12 mouse cellular contexts compared by ENCODE assay signal in the genomic region with DNA sequence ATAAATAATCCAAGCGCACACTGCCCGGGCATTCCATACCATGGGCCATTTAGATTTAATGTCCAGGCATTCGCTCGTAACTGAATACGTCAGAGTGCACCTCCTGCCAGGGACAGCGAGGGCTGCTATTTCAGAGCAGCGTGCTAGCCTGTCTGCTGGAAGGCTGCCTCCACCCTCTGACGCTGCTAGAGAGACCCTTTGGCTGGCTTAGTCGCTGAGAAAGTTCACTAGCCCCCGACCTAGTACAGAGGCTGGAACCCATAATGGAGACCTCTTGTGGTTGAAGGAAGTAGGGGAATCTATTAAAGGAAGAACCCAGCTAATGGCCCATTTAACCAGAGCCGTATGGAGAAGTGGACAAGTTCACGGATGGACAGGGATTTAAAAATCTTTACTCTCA. TPM values are rescaled to one million over a fixed set of nuclear protein-coding genes. Genes with fewer than 3 reads are reported as not detected.
A peak's percentile ranks its signal among the peaks of the same experiment; 100 is the strongest.
DNase-seq lines count a peak whose midpoint lies in the region; ATAC-seq and TF ChIP-seq lines count a peak whose summit lies in the region.
"Had no signal": no experiment of that assay in that cellular context is flagged by ENCODE, and none has a peak within 500 bp of the region (broad histone marks: within the 10 kb centered on the region; RNA-seq: fewer than 3 reads in every experiment).

No protein-coding gene starts in this region.

- H3K27me3 ChIP-seq in lung, embryonic 16.5 days (ENCODE audit: control insufficient read depth, insufficient read depth, low read depth, low read length) = no peaks in the 10 kb centered on the region
- H3K27me3 ChIP-seq in hindbrain, postnatal 0 days (ENCODE audit: insufficient read depth, low read length) = no peaks in the 10 kb centered on the region
- no peaks in the 10 kb centered on the region for H3K27me3 ChIP-seq in stomach, embryonic 14.5 days (ENCODE audit: control insufficient read depth, insufficient read depth, low read length)

- ATAC-seq in lung, embryonic 16.5 days (ENCODE audit: low read depth) = peak; percentile 51; the same call in 1 of the 2 replicates
- no peak for ATAC-seq in hindbrain, postnatal 0 days
- no peak for ATAC-seq in stomach, embryonic 14.5 days (ENCODE audit: insufficient number of reproducible peaks, insufficient read depth, low FRiP score, low read depth)

- H3K27ac ChIP-seq in lung, embryonic 16.5 days (ENCODE audit: low read length) = no peak overlapping the region
- H3K27ac ChIP-seq in hindbrain, postnatal 0 days = no peak overlapping the region
- H3K27ac ChIP-seq in stomach, embryonic 14.5 days (ENCODE audit: low read length) = no peak overlapping the region

- H3K9me3 ChIP-seq in lung, embryonic 16.5 days (ENCODE audit: control insufficient read depth, low read length) = no peaks in the 10 kb centered on the region
- no peaks in the 10 kb centered on the region for H3K9me3 ChIP-seq in hindbrain, postnatal 0 days (ENCODE audit: low read length)
- H3K9me3 ChIP-seq in stomach, embryonic 14.5 days (ENCODE audit: control insufficient read depth, low read depth, low read length) = no peaks in the 10 kb centered on the region

- intact Hi-C loops in gastrocnemius, postnatal 14 days (cut with DNase I; ENCODE audit: low total_unique reads) = no loop called here

- peak; percentile 52 to 60 for DNase-seq in gastrocnemius, adult 8-10 months (ENCODE audit: low spot score in 2 of 2)
- no peak for DNase-seq in gastrocnemius, postnatal 14 days
- DNase-seq in lung, postnatal 25 days (ENCODE audit: low spot score) = no peak
- peak; percentile 11 for DNase-seq in hindbrain, postnatal 0 days (ENCODE audit: low spot score)
- DNase-seq in B cell, adult 2 months = no peak
- DNase-seq in cerebellum, adult 11 months = no peak
- DNase-seq: adrenal gland, adult 2 months; cerebellum, postnatal 14 days; liver had no signal

- 37% methylated on average over 12 of the region's 12 CpGs for WGBS in lung, embryonic 16.5 days
- 37% methylated on average over 12 of the region's 12 CpGs for whole genome bisulfite sequencing in hindbrain, postnatal 0 days
- 24% methylated on average over 12 of the region's 12 CpGs for WGBS in stomach, embryonic 14.5 days

- peak; percentile 44 for TF ChIP-seq CTCF in hindbrain, postnatal 0 days (IDR thresholded peaks at IDR 0.05; ENCODE audit: low read depth)

- H3K36me3 ChIP-seq in lung, embryonic 16.5 days (ENCODE audit: control insufficient read depth, insufficient read depth, low read length) = no peaks in the 10 kb centered on the region
- H3K36me3 ChIP-seq in hindbrain, postnatal 0 days (ENCODE audit: insufficient read depth, low read length) = no peaks in the 10 kb centered on the region
- no peaks in the 10 kb centered on the region for H3K36me3 ChIP-seq in stomach, embryonic 14.5 days (ENCODE audit: control insufficient read depth, insufficient read depth, low read length)

- H3K4me1 ChIP-seq in lung, embryonic 16.5 days (replicated peaks; ENCODE audit: control insufficient read depth, insufficient read depth, low read length) = peaks cover 10% of the 10 kb centered on the region; the same call in 1 of the 2 replicates
- no peaks in the 10 kb centered on the region for H3K4me1 ChIP-seq in hindbrain, postnatal 0 days (ENCODE audit: insufficient read depth, low read length)
- 0 out of 2 replicates have a peak, but pooled peaks cover 3% of the 10 kb centered on the region for H3K4me1 ChIP-seq in stomach, embryonic 14.5 days (ENCODE audit: control insufficient read depth, insufficient read depth, low read length)

- H3K4me2 ChIP-seq in lung, embryonic 16.5 days (ENCODE audit: low read depth, low read length) = peak overlapping the region; percentile 41
- peak overlapping the region; percentile 8; the same call in 1 of the 2 replicates for H3K4me2 ChIP-seq in hindbrain, postnatal 0 days (ENCODE audit: low read depth, low read length)
- peak overlapping the region; percentile 22; the same call in 1 of the 2 replicates for H3K4me2 ChIP-seq in stomach, embryonic 14.5 days (replicated peaks; ENCODE audit: low read depth, low read length)

- no peak overlapping the region for H3K4me3 ChIP-seq in lung, embryonic 16.5 days (ENCODE audit: low read length)
- H3K4me3 ChIP-seq in hindbrain, postnatal 0 days (ENCODE audit: low read length) = no peak overlapping the region
- H3K4me3 ChIP-seq in stomach, embryonic 14.5 days (ENCODE audit: low read depth, low read length) = no peak overlapping the region
- H3K4me3 ChIP-seq: myocyte had no signal

- H3K9ac ChIP-seq in lung, embryonic 16.5 days (ENCODE audit: low read length) = peak overlapping the region; percentile 39; the same call in 1 of the 2 replicates
- no peak overlapping the region for H3K9ac ChIP-seq in hindbrain, postnatal 0 days (replicated peaks; ENCODE audit: low read length)
- no peak overlapping the region for H3K9ac ChIP-seq in stomach, embryonic 14.5 days (replicated peaks; ENCODE audit: low read depth, low read length)

RNA-seq across cellular contexts. Expression of gene Rbm20, which starts 49.2 kb away (rescaled TPM):
- total RNA-seq in gastrocnemius, adult 8-10 months (2022) = 10 to 100 TPM; 70.2 to 89.8 (median 84.0) TPM
- total RNA-seq in gastrocnemius, postnatal 14 days (2021) = 10 to 100 TPM; 61.5 to 72.2 TPM
- polyA plus RNA-seq in lung, embryonic 16.5 days (2015; fragmentation: Nextera tagmentation; extraction: Ambion mirVana) = 1.5 and 1.9 TPM in 2 replicates
- total RNA-seq in hindbrain, postnatal 0 days (2014; rRNA removed) = 0.93 and 1.9 TPM in 2 replicates
- 0.76 and 0.86 TPM in 2 replicates for polyA plus RNA-seq in hindbrain, postnatal 0 days (2015; fragmentation: Nextera tagmentation; extraction: Ambion mirVana)
- 0.78 and 0.95 TPM in 2 replicates for polyA plus RNA-seq in stomach, embryonic 14.5 days (2014; fragmentation: Nextera tagmentation; extraction: Ambion mirVana)

Comparison
In these comparisons a context has a peak if more than half of its experiments do, and no peak if none do; other contexts are left out.
1. DNase-seq: peak in gastrocnemius, adult 8-10 months (2 of 2) and hindbrain, postnatal 0 days (single experiment); none in gastrocnemius, postnatal 14 days (single experiment), lung, postnatal 25 days (single experiment), B cell, adult 2 months (0 of 2) and cerebellum, adult 11 months (single experiment).
2. RNA of gene Rbm20, which starts 49.2 kb away (total RNA-seq): 70.2 to 89.8 TPM in gastrocnemius, adult 8-10 months and 61.5 to 72.2 TPM in gastrocnemius, postnatal 14 days; 0.93 to 1.9 TPM in hindbrain, postnatal 0 days; every median in the first group is over 10 times any median in the second.
3. Peak in every context shown above with its lines, with median percentiles within 50 percentile points of each other: H3K4me2 ChIP-seq.